Mouse (Mus musculus) frontal cortex, postnatal 25 days (tissue): ENCODE measurements around the gene Borcs7.
A peak's percentile ranks its signal among the peaks of the same experiment; 100 is the strongest.

Experiments
- DNase-seq, 2 experiments: peaks; one replicate each; pipeline ENCODE4 v3.0.0; 2022; ENCODE audit warnings: low spot score in 2 of 2

The Borcs7 gene

DNA sequence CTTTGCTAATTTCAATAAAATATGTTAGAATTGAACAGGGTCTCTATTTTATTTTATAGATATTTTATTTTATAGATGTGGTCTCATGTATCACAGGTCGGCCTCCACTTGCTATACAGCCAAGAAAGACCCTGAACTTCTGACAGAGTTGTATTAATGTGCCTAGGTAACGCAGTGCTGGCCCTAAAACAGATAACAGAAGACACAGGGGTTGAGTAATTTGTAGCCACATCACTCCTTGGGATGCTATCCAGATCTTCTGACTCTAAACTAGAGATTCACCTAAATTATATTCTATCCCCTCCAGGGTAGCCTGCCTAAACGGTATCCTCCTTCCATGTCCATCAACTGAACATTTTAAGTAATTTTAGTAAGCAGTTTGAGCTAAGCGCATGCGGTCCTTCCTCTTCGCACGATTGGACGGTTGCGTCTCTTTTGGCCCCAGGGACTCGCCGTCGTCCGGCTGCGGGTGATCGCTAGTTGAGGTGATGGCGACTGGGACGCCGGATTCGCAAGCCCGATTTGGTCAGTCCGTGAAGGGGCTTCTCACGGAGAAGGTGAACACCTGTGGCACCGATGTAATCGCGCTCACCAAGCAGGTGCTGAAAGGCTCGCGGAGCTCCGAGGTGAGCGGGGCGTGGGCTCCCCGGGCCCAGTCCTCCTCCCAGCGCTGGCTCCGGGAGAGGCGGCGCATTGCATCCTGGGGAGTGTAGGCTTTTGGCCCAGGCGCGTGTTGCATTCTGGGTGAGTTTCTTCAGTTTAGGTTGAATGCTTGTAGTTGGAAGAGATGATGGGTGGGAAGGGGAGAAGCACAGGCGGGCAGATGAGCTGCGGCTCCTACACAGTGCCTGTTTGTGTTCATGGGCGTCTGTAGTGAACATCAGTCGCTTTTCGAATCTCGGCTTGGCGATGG, at the start of gene Borcs7:
TSS of gene Borcs7 (plus strand) at position 447 of the 913 bp plus-strand sequence.
- peak; percentile 79 to 87 for DNase-seq

DNA sequence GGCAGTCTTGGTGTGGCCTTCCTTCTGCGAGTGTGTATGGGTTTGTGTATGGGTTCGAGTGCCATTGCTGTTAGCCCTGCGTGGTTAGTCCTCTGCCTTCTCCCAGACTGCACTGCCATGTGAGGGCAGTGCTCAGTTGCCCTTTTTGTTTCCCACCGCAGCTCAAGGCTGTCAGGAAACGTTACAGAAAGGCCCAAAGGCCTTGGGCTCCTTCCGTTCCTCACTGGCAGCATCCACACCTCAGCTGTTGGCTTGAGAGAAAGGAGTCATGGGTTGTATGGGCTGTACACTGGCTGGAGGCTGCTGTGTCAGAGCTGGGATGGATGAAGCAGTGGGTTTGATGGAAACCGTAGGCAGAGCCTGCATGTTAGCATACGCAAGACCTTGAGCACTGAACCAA, 48.9 kb upstream of the Borcs7 start:
- DNase-seq: no peak

DNA sequence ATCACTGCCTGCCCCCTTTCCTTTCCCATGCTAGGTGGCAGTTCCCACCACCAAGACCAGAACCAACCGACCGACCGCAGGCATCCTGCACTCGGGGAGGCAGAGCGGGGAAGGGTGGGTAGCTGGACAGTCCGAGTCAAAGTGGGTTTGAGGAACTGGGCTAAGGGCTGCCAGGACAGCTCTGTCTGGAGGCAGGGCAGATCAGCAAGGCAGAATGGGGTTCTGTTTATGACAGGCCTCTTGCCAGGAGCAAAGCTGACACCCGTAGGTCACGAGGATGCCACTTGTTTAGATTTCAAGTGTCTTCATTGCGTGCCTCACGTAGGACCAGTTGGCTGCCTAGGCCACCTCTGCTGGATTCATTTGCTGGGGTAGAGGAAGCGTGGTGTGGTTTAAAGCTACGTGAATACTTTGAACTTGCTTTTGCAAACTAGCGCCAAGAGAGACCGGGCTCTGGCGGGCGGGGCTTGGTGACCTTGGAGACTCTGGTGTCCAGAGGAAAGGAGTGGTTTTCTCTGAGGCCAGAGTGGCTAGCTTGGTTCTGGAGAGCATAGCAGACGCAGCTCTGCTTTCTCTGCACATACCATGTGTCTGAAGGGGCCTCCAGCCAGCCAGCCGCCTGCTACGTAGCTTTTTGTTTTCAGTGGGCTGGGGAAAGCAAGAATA, 48.2 kb upstream of the Borcs7 start:
- no peak for DNase-seq

DNA sequence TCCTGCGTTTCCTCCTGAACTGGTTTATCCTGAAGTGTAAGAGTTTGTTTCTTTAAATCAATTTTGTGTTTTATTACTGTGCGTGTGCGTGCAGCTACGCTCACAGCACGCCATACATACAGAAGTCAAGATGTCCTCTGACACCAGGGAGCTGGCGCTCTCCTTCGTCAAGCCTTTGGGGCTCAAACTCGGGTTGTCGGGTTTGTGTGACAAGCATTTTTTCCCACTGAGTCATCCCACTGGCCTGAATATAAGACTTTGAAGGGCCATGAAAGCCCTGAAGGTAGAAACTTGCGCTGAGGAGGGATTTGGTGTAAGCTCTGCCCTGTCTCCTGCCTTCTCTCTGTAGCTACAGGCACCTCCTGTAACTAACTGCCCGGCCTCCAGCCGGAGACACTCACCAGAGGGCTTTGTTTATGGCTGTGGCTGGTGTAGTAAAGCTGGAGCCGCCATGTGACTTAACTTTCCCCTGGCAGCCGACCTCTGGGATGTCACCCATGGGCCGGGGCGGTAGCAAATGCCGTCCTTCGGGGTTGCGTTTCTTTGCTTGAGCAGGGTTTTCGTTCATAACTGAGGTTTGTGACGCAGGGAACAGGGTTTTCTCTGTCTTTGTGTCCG, 47.5 kb upstream of the Borcs7 start:
- DNase-seq: no peak

DNA sequence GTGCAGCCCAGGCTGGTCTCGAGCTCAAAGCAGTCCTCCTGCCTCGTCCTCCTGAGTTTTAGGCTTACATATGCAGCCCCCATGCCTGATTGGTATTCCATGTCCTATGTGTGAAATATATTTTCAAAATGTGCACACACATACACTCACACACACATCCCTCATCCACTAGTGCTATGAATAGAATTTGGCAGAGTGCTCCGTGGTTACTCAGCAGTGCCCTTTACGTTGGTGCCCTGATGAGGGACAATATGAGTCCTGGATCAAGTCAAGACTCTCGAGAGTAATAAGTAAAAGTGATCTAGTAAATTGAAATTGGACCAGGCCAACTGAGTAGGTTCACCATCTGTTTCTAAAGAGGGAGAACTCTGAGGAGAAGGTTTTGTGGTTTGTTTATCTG, 46.5 kb upstream of the Borcs7 start:
- no peak for DNase-seq

DNA sequence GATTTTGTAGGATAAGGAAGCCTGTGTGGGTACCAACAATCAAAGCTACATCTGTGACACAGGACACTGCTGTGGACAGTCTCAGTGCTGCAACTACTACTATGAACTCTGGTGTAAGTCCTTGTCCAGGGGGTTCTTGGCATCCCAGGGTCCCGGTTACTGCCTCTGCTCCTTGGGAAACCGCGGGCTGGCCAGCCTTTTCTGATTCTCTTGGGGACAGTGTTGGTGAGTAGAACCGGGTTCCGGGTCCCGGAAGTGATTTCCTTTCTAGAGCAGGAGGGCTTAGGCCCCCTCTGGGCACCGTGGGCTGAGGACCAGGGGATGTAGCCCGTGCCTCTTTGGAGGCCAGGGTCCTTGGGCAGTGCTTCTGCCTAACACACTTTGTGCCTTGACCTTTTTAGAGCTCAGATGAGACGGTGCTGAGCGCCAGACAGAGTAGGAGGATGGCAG, 45.3 kb upstream of the Borcs7 start:
- no peak for DNase-seq

DNA sequence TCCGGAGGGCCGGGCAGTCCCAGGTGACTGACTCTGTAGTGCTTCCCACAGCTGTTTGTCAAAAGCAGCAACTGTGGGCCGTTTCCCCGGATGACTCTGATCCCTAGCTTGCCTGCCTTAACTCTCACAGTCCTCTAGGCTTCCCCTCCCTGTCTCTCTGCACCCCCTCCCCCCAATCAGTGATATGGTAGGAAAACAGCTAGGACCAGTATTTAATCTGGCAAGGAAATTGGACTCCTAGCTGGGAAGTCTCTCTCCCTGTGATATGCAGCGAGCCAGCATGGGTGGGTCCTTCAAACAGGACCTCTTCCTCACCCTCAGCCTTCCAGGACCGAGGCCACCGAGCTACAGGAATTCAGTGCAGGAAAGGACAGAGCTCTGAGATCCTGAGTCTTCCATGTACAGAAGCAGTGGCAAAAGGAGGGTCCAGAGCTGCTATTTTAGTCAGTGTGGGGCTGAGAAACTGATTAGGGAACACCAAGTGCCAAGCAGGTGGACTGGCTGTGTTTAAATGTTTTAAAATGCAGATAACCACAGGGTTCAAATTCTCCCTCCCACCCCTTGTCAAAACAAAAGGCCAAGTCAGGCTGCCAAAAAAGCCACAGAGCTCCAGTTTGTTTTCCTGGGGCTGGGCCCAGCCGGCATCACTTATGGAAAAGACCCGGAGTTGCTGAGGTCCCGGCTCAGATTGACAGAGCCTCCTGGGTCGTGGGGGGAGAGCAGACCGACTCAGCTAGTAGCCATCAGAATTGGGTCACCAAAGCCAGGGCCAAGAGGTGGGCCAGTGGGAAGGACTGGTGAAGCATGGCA, 44.7 kb upstream of the Borcs7 start:
- no peak for DNase-seq

DNA sequence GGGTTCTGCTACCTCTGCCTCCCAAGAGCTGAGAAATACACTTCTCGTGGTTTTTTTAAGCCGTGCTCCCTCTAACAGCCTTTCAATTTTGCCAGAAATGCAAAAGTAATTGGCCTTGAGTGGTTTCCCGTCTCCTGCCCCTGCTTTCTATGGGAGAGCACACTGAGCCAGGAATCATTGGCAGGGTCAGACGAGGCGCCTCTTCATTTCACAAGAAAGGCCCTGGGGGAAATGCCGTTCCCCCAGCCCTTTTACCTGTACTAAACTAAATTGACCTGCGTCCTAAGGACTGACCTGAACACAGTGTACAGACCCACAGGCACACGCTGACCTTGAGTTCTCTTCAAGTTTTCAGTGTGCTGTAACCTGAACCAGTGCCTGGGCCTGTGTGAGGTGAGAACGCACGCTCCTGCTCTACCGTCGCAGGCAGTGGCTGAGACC, 43.6 kb upstream of the Borcs7 start:
- no peak for DNase-seq

DNA sequence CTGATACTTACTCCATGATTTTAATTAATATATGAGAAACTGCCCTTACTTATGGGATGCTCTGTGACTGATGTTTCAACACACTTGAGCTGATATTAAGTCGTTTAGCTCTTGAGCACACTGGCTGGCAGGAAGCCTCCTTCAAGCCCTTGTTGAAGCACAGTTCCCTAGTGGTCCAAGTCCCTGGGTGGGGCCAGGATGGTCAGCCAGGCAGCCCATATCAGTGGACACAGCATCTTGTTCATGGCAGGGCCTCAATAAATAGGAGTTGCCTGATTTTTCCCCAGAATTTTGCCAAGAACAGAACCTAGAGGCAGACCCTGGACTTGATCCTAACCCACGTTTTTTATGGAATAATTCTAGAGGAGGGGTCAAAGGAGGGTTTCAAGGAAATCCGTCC, 42.5 kb upstream of the Borcs7 start:
- DNase-seq: no peak

DNA sequence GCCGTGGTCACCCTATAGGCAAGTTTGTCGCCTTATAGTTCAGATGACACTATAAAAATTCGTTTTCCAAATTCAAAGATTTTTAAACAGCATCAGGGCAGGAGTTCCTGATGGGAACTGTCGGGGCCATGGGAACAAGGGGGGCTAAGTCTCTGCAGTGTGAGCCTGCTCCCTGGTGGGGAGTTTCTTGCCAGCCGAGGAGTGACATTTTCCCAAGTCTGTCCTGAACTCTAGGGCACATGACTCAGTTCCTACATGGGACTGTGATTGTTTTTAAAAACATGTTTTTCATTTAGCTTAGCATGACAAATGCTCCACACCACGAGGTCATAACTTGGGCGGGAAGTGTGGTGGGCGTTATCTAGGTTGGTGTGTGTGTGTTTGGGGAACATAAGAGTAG, 41.9 kb upstream of the Borcs7 start:
- DNase-seq: no peak

DNA sequence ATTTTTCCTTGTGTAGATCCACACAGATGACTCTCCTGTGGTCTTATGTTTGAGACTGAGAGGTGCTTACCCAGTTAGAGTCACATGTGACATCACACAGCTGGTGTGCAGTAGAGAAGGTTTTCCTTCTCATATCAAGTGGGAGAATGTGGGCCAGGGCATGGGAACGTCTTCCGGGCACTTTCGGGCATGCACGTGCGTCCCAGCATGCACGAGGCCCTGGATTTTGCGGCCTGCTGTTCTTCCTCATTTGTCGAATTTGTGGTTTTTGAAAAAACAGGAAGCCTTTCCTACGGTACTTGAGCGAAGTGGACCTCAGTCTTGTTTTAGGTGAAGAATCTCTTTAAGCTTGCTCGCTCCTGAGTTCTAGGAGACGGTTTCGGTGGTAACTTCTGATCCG, 41.1 kb upstream of the Borcs7 start:
- no peak for DNase-seq

DNA sequence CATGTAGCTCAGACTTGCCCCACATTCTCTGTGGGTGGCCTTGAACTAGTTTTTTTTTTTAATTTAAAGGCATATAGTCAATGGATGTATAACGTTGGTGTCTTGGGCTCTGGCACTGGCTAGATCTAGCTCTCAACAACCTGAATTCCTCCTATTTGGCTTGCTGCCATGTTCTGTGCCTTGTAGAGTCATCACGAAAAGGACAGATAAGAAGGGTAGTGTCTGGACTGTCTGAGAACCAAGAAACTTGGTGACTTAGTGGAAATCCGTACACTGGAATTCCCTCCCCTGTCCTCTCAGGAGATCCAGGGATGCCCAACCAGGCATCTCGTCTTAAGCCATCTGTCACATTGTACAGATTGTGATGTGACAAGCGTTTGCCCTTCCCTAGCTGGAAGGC, 36.5 kb upstream of the Borcs7 start:
- no peak for DNase-seq

DNA sequence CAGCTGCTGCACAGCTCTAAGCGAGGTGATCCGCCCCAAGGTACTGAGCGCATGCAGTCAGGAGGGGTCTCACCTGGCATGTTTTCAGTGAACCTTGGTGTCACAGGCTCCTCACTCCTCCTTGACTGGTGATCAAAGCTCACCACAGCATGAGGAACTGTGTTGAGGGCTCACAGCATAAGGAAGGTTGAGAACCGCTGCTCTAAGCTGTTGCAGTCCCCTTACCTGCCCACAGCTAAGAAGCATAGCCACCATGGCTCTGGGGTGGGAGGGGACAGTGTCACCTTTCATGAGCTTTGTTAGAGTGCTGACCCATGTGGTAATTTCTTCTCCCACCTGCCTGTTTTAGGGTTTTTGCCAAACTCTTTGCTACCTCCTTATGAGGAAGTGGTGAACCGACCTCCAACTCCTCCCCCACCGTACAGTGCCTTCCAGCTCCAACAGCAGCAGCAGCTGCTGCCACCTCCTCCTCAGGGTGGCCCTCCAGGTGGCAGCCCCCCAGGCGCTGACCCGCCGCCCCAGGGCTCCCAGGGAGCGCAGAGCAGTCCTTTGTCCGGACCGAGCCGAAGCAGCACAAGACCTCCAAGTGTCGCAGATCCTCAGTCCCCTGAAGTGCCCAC, 36.0 kb upstream of the Borcs7 start:
- DNase-seq: no peak

DNA sequence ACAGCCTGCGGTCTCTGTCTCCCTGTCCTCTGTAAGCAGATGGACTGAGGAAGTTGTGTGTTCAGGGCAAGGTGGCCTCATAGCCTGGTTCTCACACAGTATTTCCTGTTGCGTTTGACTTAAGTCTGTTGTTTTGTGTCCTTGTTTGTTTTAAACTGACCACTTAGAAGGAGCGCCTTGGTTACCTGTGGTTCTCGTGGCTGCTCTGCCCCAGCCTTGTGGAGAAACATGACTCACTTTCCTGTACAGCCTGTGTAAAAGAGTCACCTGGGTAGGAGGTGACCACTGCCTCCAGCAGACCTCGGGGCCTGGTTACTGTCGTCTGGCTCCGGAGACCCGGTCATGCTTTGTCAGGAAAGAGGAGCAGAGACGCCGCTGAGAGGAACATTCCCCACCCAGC, 34.1 kb upstream of the Borcs7 start:
- no peak for DNase-seq

DNA sequence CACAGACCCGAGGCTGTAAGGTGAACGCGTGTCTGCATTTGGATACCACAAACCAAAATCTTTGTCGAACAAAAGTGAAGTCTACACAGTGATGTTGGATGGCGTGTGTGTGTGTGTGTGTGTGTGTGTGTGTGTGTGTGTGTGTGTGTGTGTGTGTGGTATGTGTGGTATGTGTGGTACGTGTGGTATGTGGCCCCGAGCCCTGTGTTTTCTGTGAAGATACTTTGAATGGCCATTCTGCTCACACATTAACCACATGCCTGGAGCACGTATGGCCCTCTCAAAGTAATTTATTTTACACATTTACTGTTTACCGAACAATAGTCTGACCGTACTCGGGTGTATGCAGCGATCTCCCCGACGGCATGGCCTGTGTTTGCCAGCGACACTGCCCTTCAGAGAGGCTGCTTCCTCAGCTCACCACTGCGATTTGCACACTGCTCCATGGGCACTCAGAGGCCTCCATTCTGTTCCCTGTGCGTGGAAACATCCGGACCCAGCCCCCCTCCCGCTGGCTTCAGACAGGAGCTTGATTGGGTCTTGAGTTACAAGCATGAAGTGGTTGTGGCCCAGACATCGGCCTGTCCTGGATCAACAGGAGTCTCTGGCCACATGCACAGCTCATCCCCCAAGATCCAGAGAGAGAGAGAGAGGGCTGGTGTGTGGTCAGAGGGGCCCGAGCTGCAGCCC, 33.4 kb upstream of the Borcs7 start:
- DNase-seq: no peak

DNA sequence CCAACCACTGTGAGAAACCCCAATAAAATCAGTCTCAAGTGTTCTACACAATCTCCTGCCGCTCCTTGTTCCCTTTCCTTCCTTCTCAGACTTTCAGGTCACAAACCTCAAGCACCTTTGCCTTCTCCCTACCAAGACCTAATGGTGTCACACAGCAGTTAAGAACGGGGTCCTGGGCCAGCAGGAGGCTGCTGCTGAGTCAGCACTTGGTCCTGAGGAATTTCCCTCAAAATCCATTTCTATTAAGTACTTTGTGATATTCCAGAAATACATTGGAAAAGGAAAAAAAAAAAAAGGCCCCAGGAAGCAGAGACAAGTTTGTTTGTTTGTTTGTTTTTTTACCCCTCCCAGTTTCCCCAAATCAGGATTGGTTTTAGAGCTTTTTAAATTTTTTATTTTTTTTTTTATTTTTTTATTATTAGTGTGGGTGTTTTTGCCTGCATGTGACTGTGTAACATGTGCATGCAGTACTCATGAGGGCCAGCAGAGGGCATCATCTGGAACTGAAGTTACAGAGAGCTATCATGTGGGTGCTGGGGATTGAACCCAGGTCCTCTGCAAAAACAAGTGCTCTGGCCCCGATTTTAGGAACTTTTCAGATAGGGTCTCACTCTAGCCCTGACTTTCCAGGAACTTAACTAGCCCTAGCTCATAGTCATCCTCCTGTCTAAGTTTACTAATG, 32.2 kb upstream of the Borcs7 start:
- no peak for DNase-seq

DNA sequence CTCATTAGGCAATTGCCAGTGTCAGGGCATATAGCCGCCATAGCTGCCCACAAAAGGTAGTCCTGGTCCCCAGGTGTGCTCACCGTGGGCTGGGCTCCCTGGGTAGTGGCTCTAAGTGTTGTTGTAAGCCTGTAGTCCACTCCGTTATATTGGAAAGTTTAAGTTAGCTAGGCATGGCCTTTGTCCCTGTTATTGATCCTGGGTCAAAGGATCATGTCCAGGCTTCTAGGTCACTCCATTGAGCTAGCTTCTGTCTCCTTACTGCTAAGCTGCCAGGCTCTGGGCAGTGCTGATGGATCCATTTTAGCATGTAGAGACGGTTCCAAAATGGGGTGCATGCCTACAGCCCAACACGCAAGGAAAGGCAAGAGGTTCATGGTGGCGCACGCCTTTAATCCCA, 31.4 kb upstream of the Borcs7 start:
- DNase-seq: no peak

DNA sequence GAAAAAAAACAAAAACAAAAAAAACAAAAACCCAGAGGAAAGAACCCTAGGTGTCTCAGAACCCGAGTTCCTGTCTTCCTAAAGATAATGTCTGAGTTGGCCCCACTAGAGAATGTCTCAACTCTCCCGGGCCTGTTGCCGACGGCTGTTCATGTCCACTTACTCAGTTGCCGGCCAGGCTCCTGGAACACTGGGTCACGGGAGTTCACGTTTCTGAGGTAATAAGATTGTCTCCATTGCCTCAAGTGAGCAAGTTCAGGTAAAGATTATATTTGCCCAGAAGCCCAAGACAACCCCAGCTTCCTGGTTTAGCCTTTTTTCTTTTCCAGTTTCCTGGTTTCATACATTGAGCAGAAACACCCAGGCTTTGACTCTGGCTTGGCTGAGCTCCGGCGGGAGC, 30.9 kb upstream of the Borcs7 start:
- DNase-seq: no peak

DNA sequence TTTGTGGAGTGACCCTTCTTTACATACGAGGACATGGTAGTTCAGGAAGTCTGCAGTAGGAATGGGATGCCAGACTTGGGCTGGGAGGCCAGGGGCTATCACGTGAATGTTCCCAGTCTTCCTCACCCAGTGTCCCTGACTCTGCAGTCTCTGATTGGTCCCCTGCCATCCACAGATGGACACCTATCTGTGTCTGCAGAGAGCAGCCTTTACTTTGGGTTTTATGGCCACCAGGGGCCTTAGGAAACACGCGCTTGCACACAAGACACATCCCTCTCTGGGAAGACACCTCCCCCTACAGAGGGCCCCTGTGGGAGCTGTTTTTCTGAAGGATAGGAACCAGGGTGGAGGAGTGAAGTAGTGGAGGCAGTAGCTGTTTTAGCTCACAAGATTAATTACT, 28.2 kb upstream of the Borcs7 start:
- DNase-seq: no peak

DNA sequence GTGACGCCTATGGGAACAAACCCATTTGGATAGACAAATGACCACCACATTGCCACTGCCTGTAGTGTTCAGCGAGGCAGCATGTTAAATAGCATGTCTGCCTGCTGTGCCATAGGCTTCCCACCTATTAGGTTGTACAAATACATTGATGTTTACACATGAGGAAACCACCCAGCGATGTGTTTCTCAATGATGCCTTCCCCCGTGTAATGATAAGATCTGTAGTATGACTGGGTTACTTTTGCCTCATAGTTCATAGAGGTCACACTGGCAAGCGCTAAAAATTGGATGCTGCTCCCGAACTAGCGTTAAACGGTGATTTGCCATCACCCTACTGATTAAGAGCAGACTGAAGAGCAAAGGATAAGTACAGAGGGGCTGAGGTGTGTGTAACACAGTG, 27.5 kb upstream of the Borcs7 start:
- no peak for DNase-seq
